Mouse (Mus musculus): ENCODE data around the gene Hspa1l.

- TF ChIP-seq CTCF (conservative IDR thresholded peaks at IDR 0.05; ENCODE audit: low read length): peak; percentile 43
- TF ChIP-seq POU5F1 (IDR thresholded peaks at IDR 0.05; ENCODE audit: borderline replicate concordance, low read length): no peak
- TF ChIP-seq NANOG (IDR thresholded peaks at IDR 0.05; ENCODE audit: borderline replicate concordance, low read length): no peak
Observed at GRCm38 (mm10) chr17:34922939-34923338, 49.6 kb upstream of the Hspa1l start.
